Mouse (Mus musculus) liver, adult 2 months (tissue): ENCODE data around the gene Ppard. TPM values are rescaled to one million over a fixed set of nuclear protein-coding genes. Genes with fewer than 3 reads are reported as not detected.

ENCODE experiments used
- DNase-seq: peaks from one replicate; pipeline ENCODE4 v3.0.0-alpha.2; 2011; ENCODE audit warnings: low read depth, low spot score; ENCODE audit errors: extremely low read depth
- H3K27ac ChIP-seq: fragments of 200-500 bp; replicated peaks from 2 replicates; pipeline ENCODE4 v1.5.1; 2012; ENCODE audit warnings: low read depth, mild to moderate bottlenecking, control low read depth, inconsistent platforms, low read length; ENCODE audit not compliant: insufficient read depth
- H3K27me3 ChIP-seq: fragments of 200-500 bp; 2 replicates; pipeline ENCODE4 v1.6.1; 2012; ENCODE audit warnings: mild to moderate bottlenecking, moderate library complexity, low read length, inconsistent platforms; ENCODE audit not compliant: control insufficient read depth, insufficient read depth
- H3K36me3 ChIP-seq: fragments of 200-500 bp; 2 replicates; pipeline ENCODE4 v1.6.1; 2012; ENCODE audit warnings: low read length, inconsistent platforms; ENCODE audit not compliant: control insufficient read depth, insufficient read depth
- H3K4me1 ChIP-seq: fragments of 200-500 bp; 2 replicates; pipeline ENCODE4 v1.6.1; 2011; ENCODE audit warnings: low read length; ENCODE audit not compliant: control insufficient read depth, insufficient read depth
- H3K4me3 ChIP-seq: fragments of 200-500 bp; 2 replicates; pipeline ENCODE4 v1.5.1; 2011; ENCODE audit warnings: low read depth, mild to moderate bottlenecking, control low read depth, low read length, moderate library complexity; ENCODE audit not compliant: insufficient read depth
- H3K79me2 ChIP-seq: fragments of 200-500 bp; 2 replicates; pipeline ENCODE4 v1.6.1; 2012; ENCODE audit warnings: inconsistent platforms, mild to moderate bottlenecking, low read length, moderate library complexity; ENCODE audit not compliant: control insufficient read depth, insufficient read depth
- H3K9ac ChIP-seq: fragments of 200-500 bp; 2 replicates; pipeline ENCODE4 v1.6.1; 2012; ENCODE audit warnings: low read depth, mild to moderate bottlenecking, control low read depth, inconsistent platforms, low read length
- CTCF ChIP-seq: fragments of 200-500 bp; IDR thresholded peaks from 2 replicates; pipeline ENCODE4 v1.5.1; 2011; ENCODE audit warnings: low read depth, low read length, control low read depth
- POLR2A ChIP-seq: fragments of 200-500 bp; IDR thresholded peaks from 2 replicates; pipeline ENCODE4 v1.6.1; 2011; ENCODE audit warnings: low read length, control low read depth; ENCODE audit not compliant: insufficient read depth; ENCODE audit errors: extremely low read depth
- WGBS: fragments of 180-500 bp; shearing (Covaris S2); methylation state at CpG from one replicate; pipeline ENCODE4 v1.1.7; 2018; 5-methylcytosine and 5-hydroxymethylcytosine counted together
- polyA plus RNA-seq: library from polyadenylated mRNA; depleted of rRNA; stranded (reverse); fragments of >200 nt; gene quantifications from 2 replicates; pipeline ENCODE4 v1.2.3, GENCODE M21; 2012
- total RNA-seq: library from RNA; depleted of rRNA; stranded (reverse); fragments of >200 nt; gene quantifications from 2 replicates; pipeline ENCODE4 v1.2.3, GENCODE M21; 2014

The Ppard gene
- total and polyA plus RNA-seq, 2 experiments: 3.0 to 9.7 TPM

DNA sequence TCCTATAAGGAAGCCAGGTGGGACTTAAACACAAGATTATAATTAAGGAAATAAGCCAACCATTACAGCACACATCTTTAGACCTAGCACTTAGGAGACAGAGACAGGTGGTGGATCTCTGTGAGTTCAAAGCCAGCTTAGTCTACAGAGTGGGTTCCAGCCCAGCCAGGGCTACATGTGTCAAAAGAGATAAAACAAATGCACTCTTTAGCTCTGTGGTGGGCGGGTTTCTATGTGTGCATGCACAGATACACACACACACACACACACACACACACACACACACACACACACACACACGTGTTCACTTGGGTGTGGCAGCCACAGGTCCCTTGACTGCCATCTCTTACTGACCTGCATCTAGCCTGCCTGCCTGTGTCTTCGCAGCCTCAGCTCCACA, 45.7 kb downstream of the Ppard start:
- Histone ChIP-seq H3K36me3 (no peaks in the 10 kb centered on the region), H3K27ac (no peak overlapping the region), H3K4me3 (no peak overlapping the region), H3K79me2 (peaks cover 31% of the 10 kb centered on the region; the same call in 1 of the 2 replicates), H3K4me1 (peaks cover 48% of the 10 kb centered on the region), H3K27me3 (no peaks in the 10 kb centered on the region), H3K9ac (no peak overlapping the region)
- 87% methylated on average over 3 of the region's 3 CpGs for WGBS
- no peak for TF ChIP-seq POLR2A
- no peak for TF ChIP-seq CTCF
- no peak for DNase-seq

DNA sequence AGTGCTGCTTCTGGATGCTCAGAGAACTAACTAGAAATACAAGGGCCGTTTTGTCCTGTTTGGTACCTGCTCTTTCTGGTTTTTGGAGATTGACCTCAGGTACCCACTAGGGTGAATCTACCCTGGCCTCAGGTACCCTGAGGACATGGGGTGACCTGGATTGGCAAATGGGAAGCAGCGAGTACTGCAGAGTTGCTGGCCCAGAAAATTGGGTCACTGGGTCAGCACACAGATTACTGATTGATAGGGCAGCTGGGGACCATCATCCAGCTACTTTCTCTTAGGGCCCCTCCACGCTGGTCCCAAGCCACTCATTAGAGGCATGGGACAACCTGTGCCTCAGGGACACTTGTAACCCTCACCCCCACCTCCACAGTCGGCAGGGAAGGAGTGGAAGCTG, 46.7 kb downstream of the Ppard start:
- TF ChIP-seq CTCF (no peak), POLR2A (no peak)
- H3K27ac ChIP-seq: no peak overlapping the region
- no peak overlapping the region for H3K4me3 ChIP-seq
- H3K79me2 ChIP-seq: peaks cover 29% of the 10 kb centered on the region; the same call in 1 of the 2 replicates
- H3K27me3 ChIP-seq: no peaks in the 10 kb centered on the region
- H3K9ac ChIP-seq: no peak overlapping the region
- peak; percentile 84 for DNase-seq
- WGBS: 25% methylated on average over 4 of the region's 4 CpGs
- no peaks in the 10 kb centered on the region for H3K36me3 ChIP-seq
- H3K4me1 ChIP-seq: peaks cover 53% of the 10 kb centered on the region

DNA sequence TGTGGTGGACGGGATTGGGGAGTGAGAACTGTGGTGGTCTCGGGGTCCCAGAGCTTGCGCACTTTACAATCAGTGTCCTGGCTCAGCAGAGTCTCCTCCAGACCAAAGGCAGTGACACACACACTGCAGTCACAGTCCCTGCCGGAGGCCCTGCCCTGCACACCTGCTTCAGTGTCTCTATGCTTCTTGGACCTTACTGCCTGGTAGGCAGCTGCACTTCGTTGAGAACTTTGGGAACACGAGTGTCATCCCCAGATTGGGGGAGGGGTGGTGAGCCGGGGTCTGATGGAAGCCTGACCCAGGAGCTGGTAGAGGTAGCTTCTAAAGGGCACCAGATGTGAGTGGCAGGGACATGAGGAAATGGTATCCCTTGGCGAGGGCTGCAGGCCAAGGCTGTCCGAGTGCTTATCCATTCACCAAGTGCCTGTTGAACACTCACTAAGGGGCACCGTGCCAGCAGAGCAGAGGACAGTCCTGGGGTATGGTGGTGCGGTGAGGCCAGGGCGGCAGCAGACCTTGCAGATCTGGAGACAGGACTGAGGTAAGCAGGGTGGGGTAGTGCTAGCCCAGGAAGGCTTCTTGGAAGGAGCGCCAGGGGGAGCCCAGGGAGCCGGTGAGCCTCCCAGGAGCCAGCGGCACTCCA, 47.4 kb downstream of the Ppard start:
- 32% methylated on average over 15 of the region's 15 CpGs for WGBS
- Histone ChIP-seq H3K9ac (peak overlapping the region; percentile 32; the same call in 1 of the 2 replicates), H3K79me2 (peaks cover 25% of the 10 kb centered on the region; the same call in 1 of the 2 replicates), H3K4me3 (peak overlapping the region; percentile 1; the same call in 1 of the 2 replicates), H3K27me3 (no peaks in the 10 kb centered on the region), H3K4me1 (peaks cover 55% of the 10 kb centered on the region), H3K36me3 (no peaks in the 10 kb centered on the region), H3K27ac (peak overlapping the region; percentile 15; the same call in 1 of the 2 replicates)
- peak; percentile 86 for DNase-seq
- TF ChIP-seq POLR2A: no peak
- no peak for TF ChIP-seq CTCF

DNA sequence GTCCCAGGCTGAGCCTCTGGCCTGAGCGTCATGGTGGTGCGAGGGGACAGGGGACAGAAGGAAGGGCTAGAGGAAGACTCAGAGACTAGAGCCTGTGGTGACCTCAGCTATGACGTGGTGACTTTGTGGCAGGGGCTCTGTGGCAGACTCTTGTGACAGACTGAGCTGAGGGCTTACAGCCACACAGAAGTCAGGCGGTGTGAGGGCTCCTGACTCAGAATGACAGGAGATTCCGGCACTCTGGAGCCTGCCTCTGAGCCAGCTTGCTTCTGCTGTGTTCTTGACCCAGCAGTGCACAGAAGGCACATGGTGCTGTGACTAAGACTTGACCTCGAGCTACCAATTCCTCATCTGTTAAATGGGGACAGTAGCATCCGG, 47.9 kb downstream of the Ppard start:
- H3K4me3 ChIP-seq: peak overlapping the region; percentile 1; the same call in 1 of the 2 replicates
- H3K79me2 ChIP-seq: peaks cover 25% of the 10 kb centered on the region; the same call in 1 of the 2 replicates
- H3K9ac ChIP-seq: peak overlapping the region; percentile 32; the same call in 1 of the 2 replicates
- DNase-seq: peak; percentile 35
- peak overlapping the region; percentile 15; the same call in 1 of the 2 replicates for H3K27ac ChIP-seq
- WGBS: 30% methylated on average over 7 of the region's 7 CpGs
- H3K4me1 ChIP-seq: peaks cover 55% of the 10 kb centered on the region
- TF ChIP-seq POLR2A (no peak), CTCF (no peak)
- no peaks in the 10 kb centered on the region for H3K36me3 ChIP-seq
- no peaks in the 10 kb centered on the region for H3K27me3 ChIP-seq

DNA sequence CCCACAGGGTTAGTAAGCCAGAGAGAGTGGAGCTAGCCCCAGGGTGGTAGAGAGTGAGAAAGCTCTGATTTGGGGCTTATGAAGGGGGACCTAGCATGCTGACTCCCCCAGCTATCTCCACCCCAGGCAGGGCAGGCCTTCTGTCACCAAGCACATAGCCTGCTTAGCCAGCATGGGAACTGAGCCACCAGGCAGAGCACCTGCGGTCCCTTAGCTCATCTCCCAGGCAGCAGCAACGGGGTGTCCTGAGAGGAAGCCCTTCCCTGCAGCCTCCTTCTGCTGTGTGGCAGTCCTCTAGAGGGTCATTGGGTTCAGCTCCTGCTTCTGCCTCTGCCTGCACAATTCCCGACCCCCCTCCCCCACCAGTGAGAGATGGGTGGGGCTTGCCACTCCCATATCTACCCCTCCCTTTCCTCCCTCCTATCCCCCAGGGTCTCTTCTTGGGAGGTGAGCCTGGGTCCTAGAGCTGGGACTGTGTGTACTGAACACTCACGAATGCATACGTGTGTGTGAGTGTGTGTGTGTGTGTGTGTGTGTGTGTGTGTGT, 48.4 kb downstream of the Ppard start:
- DNase-seq: peak; percentile 18
- peaks cover 25% of the 10 kb centered on the region; the same call in 1 of the 2 replicates for H3K79me2 ChIP-seq
- no peak overlapping the region for H3K9ac ChIP-seq
- H3K27ac ChIP-seq: no peak overlapping the region
- H3K4me3 ChIP-seq: no peak overlapping the region
- H3K36me3 ChIP-seq: no peaks in the 10 kb centered on the region
- 32% methylated on average over 5 of the region's 5 CpGs for WGBS
- H3K27me3 ChIP-seq: no peaks in the 10 kb centered on the region
- peaks cover 55% of the 10 kb centered on the region for H3K4me1 ChIP-seq
- TF ChIP-seq CTCF: no peak
- TF ChIP-seq POLR2A: no peak
